Mouse (Mus musculus) cerebellum, adult 2 months (tissue): ENCODE data around the gene Pigh.

Source experiments
- CTCF ChIP-seq: fragments of 200-500 bp; IDR thresholded peaks from 2 replicates; pipeline ENCODE4 v1.5.1; 2011; ENCODE audit warnings: low read depth, mild to moderate bottlenecking, control low read depth, low read length, moderate library complexity, borderline replicate concordance; ENCODE audit not compliant: insufficient read depth
- POLR2A ChIP-seq: fragments of 200-500 bp; IDR thresholded peaks from 2 replicates; pipeline ENCODE4 v1.6.1; 2011; ENCODE audit warnings: low read length, control low read depth, borderline replicate concordance; ENCODE audit not compliant: insufficient read depth

- no peak for TF ChIP-seq CTCF
- no peak for TF ChIP-seq POLR2A
These were observed 37.4 kb downstream of the Pigh start for GRCm38 (mm10) chr12:79052073-79052472.
